Mouse (Mus musculus): ENCODE results near the gene Matn1.

Gene Matn1

GRCm38 (mm10) chr4:130913511-130913910 lies 30.7 kb upstream of the Matn1 start:
- no peak for TF ChIP-seq GATA4 (IDR thresholded peaks at IDR 0.05; ENCODE audit: insufficient replicate concordance, low read length)

- no peak for TF ChIP-seq GATA4 (IDR thresholded peaks at IDR 0.05; ENCODE audit: insufficient replicate concordance, low read length)
These were observed 30.2 kb upstream of the Matn1 start for GRCm38 (mm10) chr4:130914011-130914410.

- TF ChIP-seq GATA4 (IDR thresholded peaks at IDR 0.05; ENCODE audit: insufficient replicate concordance, low read length), result no peak
These were observed 29.7 kb upstream of the Matn1 start for GRCm38 (mm10) chr4:130914527-130914926.

- no peak for TF ChIP-seq GATA4 (IDR thresholded peaks at IDR 0.05; ENCODE audit: insufficient replicate concordance, low read length)
These were observed 29.0 kb upstream of the Matn1 start for GRCm38 (mm10) chr4:130915006-130915667.

- no peak for TF ChIP-seq GATA4 (IDR thresholded peaks at IDR 0.05; ENCODE audit: insufficient replicate concordance, low read length)
These were observed 28.5 kb upstream of the Matn1 start for GRCm38 (mm10) chr4:130915668-130916035.

- no peak for TF ChIP-seq GATA4 (IDR thresholded peaks at IDR 0.05; ENCODE audit: insufficient replicate concordance, low read length)
These were observed 27.5 kb upstream of the Matn1 start for GRCm38 (mm10) chr4:130916639-130917038.

- TF ChIP-seq GATA4 (IDR thresholded peaks at IDR 0.05; ENCODE audit: insufficient replicate concordance, low read length), result no peak
These were observed 26.6 kb upstream of the Matn1 start for GRCm38 (mm10) chr4:130917564-130917963.

- TF ChIP-seq GATA4 (IDR thresholded peaks at IDR 0.05; ENCODE audit: insufficient replicate concordance, low read length), result no peak
These were observed 25.1 kb upstream of the Matn1 start for GRCm38 (mm10) chr4:130918805-130919749.

- no peak for TF ChIP-seq GATA4 (IDR thresholded peaks at IDR 0.05; ENCODE audit: insufficient replicate concordance, low read length)
These were observed 24.3 kb upstream of the Matn1 start for GRCm38 (mm10) chr4:130919750-130920356.

GRCm38 (mm10) chr4:130920951-130921693 lies 23.1 kb upstream of the Matn1 start:
- no peak for TF ChIP-seq GATA4 (IDR thresholded peaks at IDR 0.05; ENCODE audit: insufficient replicate concordance, low read length)

GRCm38 (mm10) chr4:130921986-130922385 lies 22.2 kb upstream of the Matn1 start:
- TF ChIP-seq GATA4 (IDR thresholded peaks at IDR 0.05; ENCODE audit: insufficient replicate concordance, low read length), result no peak

- no peak for TF ChIP-seq GATA4 (IDR thresholded peaks at IDR 0.05; ENCODE audit: insufficient replicate concordance, low read length)
These were observed 17.9 kb upstream of the Matn1 start for GRCm38 (mm10) chr4:130926274-130926673.

GRCm38 (mm10) chr4:130927821-130928220 lies 16.4 kb upstream of the Matn1 start:
- TF ChIP-seq GATA4 (IDR thresholded peaks at IDR 0.05; ENCODE audit: insufficient replicate concordance, low read length), result no peak

GRCm38 (mm10) chr4:130942644-130943043 lies 1.5 kb upstream of the Matn1 start:
- TF ChIP-seq GATA4 (IDR thresholded peaks at IDR 0.05; ENCODE audit: insufficient replicate concordance, low read length), result no peak

- TF ChIP-seq GATA4 (IDR thresholded peaks at IDR 0.05; ENCODE audit: insufficient replicate concordance, low read length), result no peak
These were observed 594 bp downstream of the Matn1 start for GRCm38 (mm10) chr4:130944779-130945178.

All from liver, adult (tissue).